Mouse (Mus musculus) lung, adult 2 months (tissue): ENCODE measurements around the gene Dnaja3.

Experiments used
- CTCF ChIP-seq: fragments of 200-500 bp; IDR thresholded peaks from 2 replicates; pipeline ENCODE4 v1.5.1; 2011; ENCODE audit warnings: mild to moderate bottlenecking, low read length, control low read depth; ENCODE audit not compliant: insufficient read depth
- POLR2A ChIP-seq: fragments of 200-500 bp; IDR thresholded peaks from 2 replicates; pipeline ENCODE4 v1.6.1; 2011; ENCODE audit warnings: low read depth, mild to moderate bottlenecking, control low read depth, low read length, borderline replicate concordance; ENCODE audit errors: extremely low read depth

- no peak for TF ChIP-seq POLR2A
- no peak for TF ChIP-seq CTCF
Measured at GRCm38 (mm10) chr16:4722128-4722914, 82.5 kb downstream of the Dnaja3 start.
